Mouse (Mus musculus) cerebellum, postnatal 36 days (tissue): ENCODE results near the gene Mpzl1.

Source experiments
- DNase-seq, 2 experiments: peaks; one replicate each; pipeline ENCODE4 v3.0.0; 2021 to 2022; ENCODE audit warnings: mixed read lengths in 2 of 2

Mpzl1 gene

DNA sequence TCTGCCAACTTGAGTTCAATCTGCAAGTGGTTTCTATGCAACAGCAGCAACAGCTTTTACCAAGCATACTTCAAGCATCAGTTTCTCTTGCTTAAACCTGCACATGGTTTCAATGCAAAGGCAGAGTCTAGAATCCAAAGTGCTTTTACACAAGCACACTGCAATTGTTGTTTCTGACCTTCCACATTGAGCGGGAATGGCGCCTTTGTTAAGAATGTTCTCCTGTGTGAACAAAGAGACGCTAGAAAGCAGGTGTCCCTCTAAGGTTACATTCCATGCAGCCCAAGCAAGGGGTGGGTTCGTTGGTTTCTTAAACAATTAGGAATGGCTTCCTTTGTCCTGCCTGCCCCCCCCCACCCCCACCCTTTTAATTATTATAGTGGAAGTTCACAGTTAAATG is 20.4 kb downstream of the Mpzl1 start:
- DNase-seq = no peak

DNA sequence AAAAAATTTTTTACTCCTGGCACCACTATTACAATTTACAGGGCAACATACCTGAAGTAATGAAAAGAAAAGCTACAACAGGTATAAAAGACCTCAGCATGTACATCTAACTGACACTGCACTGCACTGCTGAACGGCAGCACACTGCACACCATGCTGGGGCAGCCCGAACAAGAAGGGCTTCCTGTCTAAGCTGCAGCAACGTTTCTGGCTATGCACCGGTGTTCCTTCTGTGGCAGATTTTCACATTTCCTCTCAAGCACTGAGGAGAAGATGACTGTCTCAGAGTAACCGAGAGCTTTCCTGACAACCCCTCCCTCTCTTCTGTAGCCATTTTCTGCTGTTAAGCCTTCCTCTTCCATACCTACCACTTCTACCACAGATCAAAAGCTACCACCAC is 21.6 kb downstream of the Mpzl1 start:
- no peak for DNase-seq

DNA sequence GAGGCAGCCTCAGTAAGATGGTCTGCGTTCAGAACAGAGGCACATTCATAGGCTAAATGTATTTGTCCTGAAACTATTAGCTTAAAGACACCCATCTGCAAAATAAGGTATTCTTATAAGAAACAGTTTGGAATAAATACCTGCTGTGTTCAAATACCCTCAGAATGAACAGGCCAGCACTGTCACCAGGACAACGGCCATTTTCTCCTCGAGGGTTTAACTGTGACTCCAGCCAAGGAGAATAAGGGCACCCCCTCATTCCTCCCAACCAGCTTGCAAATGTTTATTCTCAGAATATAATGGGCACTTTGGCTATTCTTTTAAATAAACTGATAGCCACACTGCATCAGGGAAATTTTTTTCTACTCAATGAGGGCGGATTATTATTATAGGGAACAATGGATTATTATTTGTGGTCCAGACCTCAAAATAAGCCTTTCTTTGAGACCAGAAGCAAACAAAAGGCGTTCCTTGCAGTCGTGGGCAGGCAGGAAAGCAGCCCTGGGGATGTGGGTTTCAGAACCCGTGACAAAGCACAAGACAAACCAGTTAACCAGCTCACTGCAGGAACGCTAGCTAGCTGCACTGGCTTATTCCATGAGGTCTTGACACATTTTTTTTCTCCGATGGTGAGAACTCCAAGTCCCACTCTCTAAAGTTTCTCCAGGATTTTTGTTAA is 23.9 kb downstream of the Mpzl1 start:
- DNase-seq = no peak

DNA sequence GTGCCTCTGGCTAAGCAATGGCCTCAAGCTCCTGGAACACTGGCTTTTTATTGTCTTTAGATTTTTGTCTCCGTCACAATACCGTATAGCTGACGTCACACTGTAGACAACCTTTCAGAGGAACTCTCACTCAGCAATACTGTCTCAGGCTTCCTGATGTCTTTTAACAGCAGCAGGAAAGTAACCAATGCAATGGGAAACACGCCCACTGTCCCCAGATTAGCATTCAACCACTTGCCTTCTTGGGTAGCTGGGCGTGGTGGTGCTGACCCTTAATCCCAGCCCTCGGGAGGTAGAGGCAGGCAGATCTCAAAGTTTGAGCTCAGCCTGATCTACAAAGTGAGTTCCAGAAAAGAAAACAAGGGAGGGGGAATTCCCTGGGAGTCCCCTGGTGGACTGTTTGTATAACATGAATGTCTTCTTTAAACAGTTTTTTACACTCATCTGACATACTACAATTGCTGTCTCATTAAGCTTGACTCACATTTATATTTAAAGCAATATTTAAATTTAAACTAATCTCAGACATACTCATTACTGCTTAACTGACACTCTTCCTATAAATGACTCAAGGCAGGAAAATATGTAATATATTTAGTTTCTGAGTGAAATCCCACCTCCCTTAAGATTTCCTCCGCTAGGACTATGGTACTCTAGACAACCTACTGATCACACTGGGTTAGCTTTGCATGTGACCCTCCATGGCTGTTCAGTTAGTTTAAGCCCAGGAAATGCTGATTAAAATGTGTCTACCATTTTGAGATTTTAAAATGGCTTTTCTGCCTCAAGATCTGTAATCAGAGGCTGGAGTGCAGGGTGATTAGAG is 24.6 kb downstream of the Mpzl1 start:
- DNase-seq = no peak

DNA sequence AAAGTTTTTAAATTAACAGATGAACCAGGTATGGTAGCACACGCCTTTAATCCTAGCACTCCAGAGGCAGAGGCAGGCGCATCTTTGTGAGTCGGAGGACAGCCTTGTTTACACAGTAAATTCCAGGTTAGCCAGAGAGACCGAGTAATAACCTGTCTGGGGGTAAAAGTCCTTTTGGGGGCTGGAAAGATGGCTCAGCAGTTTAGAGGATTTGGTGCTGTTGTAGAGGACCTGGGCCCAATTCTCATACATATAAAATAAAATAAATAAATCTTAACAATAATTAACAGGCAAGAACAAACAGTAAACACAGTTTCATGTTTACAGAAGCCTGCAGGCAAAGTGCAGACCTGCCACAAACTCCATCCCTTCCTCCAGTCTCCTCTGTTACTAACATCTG is 25.4 kb downstream of the Mpzl1 start:
- no peak for DNase-seq

DNA sequence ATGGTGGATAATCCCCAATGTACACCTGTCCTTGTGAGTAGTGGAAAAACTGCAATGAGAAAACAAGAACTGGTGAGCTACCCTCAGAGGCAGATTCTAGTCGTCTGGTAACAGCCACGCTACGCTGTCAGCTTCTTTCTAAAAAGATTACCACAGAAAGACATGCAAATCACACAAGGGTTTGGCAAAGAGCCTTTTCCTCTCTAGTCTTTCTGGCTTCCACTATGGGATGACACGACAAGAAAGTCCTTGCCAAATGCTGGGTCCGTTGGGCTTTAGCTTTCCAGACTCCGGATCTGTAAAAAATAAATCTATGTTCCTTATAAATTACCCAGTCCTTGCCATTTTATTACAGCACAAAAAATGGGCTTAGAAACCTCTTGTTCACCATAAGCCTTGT is 28.6 kb downstream of the Mpzl1 start:
- DNase-seq = no peak

DNA sequence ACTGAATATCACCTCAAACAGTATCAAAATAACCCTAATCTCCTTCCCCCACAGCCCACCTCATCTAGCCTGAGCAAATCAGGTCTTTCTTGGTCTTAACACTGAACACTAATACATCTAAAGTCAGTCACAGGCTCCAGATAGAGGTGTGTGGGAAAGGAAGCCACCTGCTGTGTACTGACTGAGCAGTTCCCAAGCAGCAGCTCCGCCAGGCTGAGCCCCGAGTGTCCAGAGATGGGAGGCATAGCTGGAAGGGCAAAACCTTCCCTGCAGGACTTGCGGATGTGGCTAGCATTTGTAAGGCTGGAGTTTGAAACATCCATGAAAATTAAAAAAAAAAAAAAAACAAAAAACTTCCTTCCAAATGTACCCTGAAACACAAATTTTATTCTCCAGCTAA is 29.2 kb downstream of the Mpzl1 start:
- no peak for DNase-seq

DNA sequence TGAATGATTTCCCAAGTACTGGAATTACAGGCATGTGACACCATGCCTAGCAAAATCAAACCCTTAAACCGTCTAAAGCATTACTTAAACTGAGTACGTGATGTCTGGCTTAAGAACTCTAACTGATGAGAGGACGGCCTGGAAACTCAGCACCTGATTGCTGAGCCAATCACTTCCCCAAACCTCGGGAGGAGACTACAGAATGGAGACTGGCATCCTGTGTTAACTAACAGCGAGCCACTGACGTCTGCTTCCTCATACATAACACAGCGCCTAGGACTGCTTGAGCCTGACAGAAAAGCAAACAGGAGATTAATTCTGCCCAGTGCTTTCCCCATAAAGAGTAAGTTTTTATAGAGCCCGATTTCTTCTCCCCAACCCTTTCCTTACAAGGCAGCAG is 30.1 kb downstream of the Mpzl1 start:
- no peak for DNase-seq

DNA sequence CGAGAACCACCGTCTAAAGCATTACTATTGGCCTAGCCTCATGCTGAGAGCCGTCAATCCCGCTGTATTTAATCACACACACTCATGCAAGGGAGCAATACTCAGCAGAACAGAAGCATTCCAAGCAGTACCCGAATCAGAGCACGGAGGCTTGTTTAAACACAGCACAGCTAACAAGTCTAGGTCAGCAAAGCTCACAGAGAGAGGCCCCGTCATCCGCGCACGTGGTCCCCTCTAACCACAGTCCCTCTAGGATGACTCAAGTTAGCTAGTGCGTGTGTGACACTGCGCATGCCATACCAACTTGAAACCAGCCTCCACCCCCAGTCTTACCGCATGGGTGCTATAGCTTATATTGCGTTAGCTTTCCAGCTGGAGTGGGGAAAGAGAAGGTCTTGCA is 31.1 kb downstream of the Mpzl1 start:
- DNase-seq = no peak

DNA sequence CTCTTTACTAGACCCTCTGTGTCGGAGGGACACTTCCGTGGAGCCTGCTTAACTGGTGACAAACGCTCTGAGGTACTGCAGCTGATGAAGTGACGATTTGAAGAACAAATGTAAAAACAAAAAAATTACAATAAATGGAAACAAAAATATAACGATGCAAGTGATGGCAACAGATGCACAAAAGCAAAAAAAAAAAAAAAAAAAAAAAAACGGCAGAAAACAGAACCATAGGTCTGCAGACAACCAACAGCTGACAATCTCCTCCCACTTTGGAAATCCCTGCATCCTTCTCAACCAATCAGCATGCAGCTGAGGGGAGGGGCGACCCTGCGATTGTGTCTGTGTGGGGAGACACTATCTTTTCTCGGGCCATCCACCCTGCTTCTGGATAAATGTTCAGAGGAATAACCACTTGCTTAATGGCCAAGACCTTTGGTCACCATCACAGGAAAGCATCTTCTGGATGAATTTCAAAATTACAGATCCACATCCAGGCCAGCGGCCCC is 32.5 kb downstream of the Mpzl1 start:
- DNase-seq = no peak

DNA sequence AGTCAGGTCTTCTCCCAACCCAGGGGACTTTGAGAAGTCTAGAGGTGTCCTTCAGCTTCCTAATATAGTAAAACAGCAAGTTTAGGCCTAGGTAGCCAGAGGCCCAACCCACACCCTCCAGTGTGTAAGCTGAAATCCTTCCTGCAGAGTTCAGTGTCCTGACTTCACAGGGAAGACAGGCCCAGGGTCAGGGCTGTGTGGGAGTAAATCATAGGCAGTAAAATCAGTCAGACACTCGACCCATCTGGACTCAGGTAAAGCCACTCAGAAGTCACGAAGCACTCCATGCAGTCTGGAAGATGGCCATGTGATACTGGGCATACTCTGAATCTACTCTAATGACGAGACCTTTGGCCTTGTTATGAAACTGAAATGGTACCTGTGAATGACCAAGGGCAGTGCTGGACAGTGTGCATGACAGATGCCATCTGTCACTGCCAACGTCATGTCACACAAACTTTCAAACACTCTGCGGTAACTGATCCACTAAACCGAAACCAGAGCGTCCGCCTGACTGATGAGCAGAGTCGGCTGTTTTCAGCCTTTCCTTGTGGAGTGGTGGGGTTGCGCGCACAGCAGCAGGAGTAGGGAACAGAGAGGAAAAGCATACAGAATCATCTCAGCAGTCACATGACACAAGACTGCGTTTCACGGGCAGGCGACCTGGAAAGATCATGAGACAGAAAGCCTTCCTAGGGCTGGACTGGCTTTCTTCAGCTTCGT is 39.5 kb downstream of the Mpzl1 start:
- DNase-seq = no peak

DNA sequence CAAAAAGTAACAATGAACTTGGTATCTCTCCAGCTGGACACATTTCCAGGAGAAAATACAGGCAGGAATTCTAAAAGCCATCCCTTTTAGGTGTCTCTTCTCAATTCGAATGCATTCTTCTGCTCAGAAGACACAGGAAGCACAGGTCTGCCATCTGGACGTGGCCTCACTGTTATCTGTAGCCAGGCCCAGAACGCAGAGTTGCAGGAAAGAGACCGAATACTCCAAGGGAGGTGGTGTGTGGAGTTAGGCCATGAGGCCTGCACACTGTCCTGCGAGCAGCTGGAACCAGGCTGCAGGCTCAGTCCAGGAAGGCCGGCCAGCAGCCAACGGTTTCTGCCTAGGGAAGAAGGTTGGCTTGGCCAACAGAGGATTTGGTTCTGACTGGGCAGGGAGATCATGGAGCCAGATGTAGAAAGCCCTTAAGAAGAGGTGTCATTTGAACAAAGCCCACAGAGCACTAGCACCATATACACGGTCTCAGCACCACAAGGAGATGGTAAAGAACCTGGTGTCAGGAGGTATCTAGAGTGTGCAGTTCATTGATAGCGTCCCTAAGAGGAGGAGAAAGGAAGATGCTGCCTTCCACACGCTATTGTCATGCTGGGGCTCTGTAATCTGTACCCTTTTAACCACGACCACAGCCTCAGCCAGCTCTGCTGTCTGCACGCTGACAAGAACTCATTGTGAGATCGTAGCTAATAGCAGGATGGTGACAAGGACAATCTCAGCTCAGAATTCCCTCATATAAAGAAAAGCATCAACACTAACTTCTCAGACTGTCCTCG is 41.8 kb downstream of the Mpzl1 start:
- no peak for DNase-seq

DNA sequence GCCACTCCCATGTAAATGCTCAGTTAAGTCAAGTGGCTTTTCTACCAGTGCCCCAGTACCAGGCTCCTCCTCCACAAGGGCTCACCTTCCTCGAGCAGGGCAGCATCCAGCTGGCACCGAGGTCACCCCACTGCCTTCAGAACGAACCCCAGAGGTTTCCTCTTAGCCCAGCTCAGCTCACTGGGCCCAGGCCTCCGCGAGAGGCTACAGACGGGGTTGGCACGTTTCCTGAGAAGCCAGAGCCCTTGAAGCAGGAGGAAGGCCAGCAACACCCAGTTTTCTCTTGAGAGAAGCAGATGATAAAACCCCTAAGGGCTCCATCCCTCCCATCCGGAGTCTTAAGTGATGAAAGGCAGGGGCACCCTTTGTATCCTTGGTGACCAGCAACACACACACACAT is 43.6 kb downstream of the Mpzl1 start:
- DNase-seq = no peak

DNA sequence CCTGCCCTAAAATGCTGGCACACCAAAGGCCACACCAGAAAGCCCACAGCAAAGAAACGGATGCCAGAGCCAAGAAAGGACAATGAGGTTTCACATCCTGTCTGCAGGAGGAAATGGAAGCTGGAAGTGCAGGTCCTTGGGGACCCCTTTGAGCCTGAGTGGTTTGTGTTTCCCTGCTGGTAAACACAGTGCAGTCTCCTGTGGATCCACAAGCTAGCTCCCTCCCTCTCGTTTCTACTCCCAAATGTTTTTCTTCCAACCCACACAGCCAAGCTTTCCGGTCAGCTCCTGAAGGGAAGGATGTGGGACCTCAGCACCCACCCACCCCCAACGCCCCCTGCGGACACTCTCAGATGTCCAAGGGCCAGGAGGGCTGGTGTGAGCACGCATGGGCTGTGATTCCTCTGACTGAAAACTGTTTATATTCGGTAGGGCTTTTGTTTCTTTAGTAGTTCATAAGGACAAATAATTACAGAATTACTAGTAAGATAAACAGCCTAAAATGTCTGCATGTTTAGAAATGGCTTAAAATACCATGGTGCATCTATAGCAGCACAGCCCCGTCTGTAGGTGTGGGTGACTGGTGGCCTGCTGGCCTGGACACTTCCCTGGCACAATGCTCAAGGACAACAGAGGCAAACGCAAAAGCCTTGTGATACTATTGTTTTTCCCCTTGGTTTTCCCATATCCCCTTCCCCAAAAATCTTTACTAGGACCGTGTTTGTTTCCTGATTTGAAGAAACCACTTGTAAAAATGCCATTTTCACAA is 44.9 kb downstream of the Mpzl1 start:
- DNase-seq = no peak

DNA sequence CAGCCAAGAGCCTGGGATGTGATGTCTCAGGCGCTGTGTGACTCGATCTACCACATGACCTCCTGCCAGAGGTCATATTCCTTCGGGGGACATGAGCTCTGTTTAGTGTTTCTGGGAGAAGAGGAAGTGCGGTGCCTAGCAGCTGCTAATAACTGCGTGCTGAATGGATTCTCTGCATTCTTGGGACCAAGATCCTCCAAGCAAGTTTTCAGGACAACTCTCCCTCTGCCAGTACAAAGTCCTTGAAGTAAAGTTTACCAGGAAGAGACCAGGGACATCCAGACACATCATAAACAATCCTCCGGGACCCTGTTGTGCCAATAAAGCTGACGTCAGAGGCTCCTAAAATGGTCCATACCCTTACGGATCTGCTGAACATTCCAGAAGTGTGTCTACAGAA is 46.5 kb downstream of the Mpzl1 start:
- DNase-seq = no peak

DNA sequence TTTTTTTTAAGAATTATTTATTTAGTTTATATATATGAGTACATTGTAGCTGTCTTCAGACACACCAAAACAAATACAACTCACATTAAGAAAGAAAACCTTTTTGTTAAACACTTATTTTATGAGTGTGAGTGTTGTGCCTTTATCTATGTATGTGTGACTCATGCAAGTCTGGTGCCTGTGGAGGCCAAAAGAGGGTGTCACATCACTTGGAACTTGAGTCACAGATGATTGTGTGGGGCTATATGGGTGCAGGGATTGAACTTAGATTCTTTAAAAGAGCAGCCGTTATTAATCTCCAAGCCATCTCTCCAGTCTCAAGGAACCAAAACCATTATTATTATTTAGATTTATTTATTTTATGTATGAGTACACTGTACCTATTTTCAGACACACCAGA is 48.0 kb downstream of the Mpzl1 start:
- DNase-seq = no peak

DNA sequence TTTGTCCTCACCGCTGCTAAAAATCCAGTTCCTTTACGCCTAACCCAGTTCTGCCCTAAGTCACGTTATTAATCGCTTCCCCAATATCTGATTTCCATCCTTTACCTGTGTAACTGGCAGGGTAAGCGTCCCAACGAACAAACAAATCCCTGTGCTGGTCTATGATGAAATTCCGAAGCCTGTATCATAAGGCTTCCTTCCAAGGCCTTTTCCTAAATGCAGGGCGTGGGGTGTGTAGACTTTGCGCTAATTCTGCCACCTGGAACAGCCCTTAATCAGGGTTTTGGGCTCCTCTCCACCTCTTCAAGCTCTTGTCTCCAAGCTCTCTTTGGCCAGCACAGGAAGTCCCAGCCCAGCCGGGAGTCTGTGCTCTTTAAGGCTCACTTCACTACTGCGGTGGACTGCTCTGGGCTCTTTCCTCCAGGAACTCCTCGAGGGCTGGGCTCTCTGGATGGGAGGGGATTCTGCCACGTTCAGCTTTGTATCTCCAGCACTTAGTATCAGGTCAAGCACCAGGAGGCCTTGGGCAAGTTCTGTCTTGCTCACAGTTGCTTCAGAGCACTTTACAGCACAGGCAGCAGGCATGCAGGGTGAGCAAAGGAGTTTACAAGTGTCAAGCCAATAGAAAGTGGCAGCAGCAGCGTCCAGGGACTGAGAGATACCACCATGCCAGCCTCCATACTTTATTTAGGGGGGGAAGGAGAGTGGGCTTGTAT is 48.8 kb downstream of the Mpzl1 start:
- no peak for DNase-seq

DNA sequence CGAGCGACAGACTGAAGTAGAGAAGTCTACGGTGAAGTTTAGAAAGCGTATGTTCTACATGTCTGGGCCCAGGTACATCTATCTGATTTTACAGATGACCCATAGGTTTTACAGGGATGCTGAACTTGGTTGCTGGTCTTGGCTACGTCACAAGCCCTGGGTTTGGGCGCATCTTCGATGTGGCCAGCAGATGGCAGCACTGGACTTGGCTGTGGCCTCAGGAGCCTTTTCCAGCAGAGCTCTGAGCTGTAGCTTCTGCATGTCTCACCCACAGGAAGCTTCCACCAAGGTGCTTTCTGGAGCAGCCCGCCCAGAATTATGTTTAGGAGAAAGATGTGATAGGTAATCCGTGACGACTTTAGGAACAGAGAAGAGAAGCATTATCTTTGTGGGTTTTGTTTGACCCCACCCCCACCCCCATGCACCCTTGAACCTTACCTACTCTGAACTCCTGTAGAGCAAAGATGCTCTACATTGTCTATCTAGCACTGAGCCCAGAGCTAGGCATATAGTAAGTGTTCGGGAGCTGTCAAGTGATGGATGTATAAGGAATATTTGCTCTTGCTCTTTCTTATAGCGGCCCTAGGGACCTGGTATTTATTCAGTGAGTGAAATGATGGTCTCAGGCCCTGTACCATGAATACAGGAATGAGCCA is 50.7 kb downstream of the Mpzl1 start:
- peak; percentile 91 to 94 for DNase-seq

DNA sequence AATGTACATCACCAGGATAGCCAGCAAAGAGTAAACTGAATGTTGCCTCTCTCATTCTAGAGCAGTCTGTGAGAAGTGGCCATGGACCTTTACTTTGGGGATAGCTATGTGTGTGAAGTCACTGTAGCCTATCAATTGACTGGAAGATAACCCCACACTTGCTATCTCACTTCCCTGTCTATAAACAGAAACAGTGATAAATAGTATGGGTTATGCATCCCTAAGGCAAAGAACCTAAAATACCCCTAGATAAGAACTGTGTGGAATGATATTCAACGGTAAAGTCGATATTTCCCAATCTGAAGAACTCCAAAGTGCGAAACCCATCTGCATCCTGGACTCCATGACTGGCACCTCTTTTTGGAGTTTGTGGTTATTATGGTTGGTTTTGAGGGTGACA is 53.1 kb downstream of the Mpzl1 start:
- DNase-seq = no peak

DNA sequence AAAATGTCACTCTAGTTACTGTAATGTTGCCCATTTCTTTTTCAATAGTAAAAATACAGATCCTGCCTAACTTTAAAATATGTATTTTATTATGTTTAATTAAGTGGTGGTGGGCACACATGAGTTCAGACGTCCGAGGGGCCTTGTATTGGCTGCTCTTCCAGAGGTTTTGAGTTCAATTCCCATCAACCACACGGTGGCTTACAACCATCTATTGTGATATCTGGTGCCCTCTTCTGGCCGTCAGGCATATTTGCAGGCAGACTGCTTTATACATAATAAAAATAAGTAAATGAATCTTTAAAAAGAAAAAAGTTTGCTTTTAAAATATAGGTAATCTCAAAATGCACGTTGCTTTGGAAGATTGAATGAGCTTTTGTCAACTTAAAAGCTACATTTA is 55.0 kb downstream of the Mpzl1 start:
- no peak for DNase-seq
